Mouse (Mus musculus) forebrain, embryonic 10.5 days (tissue): ENCODE data around the gene H2-Ob. TPM values are rescaled to one million over a fixed set of nuclear protein-coding genes. Genes with fewer than 3 reads are reported as not detected.
"Not testable (repeated sequence)": the region's sequence is repeated elsewhere in the genome, so short reads cannot be mapped to it uniquely, and the experiment has no call there.

Experiments used
- DNase-seq: peaks from one replicate; pipeline ENCODE4 v3.0.0-alpha.2; 2017; ENCODE audit warnings: low spot score; ENCODE audit errors: extremely low spot score
- H3K27ac ChIP-seq: fragments of 300-500 bp; sonication (generic); 2 replicates; pipeline ENCODE4 v1.5.1; 2016; ENCODE audit warnings: mild to moderate bottlenecking
- H3K27me3 ChIP-seq: fragments of 300-500 bp; sonication (generic); 2 replicates; pipeline ENCODE4 v1.6.1; 2016; ENCODE audit warnings: mild to moderate bottlenecking; ENCODE audit not compliant: poor library complexity, severe bottlenecking
- H3K36me3 ChIP-seq: fragments of 300-500 bp; sonication (generic); replicated peaks from 2 replicates; pipeline ENCODE4 v1.6.1; 2016; ENCODE audit warnings: mild to moderate bottlenecking, moderate library complexity
- H3K4me1 ChIP-seq: fragments of 300-500 bp; sonication (generic); 2 replicates; pipeline ENCODE4 v1.6.1; 2016
- H3K4me3 ChIP-seq: fragments of 300-500 bp; sonication (generic); 2 replicates; pipeline ENCODE4 v1.5.1; 2016; ENCODE audit warnings: mild to moderate bottlenecking, moderate library complexity
- H3K9me3 ChIP-seq: fragments of 300-500 bp; sonication (generic); 2 replicates; pipeline ENCODE4 v1.6.1; 2016; ENCODE audit warnings: mild to moderate bottlenecking, moderate library complexity
- WGBS: fragments of 180-500 bp; shearing (Covaris S2); methylation state at CpG from one replicate; pipeline ENCODE4 v1.1.7; 2016; 5-methylcytosine and 5-hydroxymethylcytosine counted together
- polyA plus RNA-seq: library from polyadenylated mRNA; unstranded; fragments of >200 nt; fragmentation: Nextera tagmentation; extraction: Ambion mirVana; gene quantifications from 2 replicates; pipeline ENCODE4 v1.2.1, GENCODE M21; 2016

H2-Ob gene
- polyA plus RNA-seq, 1 experiment from 2014 or later, result not detected

DNA sequence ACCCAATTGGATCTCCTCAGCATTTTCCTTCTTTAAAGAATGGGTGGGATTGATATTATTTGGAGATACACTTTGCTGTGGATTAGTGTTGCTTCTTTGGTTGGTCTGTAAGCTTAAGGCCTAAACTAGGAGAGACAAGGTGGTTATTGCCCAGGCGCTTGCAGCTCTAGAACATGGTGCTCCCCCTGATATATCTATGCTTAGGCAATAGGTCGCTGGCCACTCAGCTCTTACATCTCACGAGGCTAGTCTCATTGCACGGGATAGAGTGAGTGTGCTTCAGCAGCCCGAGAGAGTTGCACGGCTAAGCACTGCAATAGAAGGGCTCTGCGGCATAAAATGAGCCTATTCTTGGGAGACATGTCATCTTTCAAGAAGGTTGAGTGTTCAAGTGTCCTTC lies 6.7 kb upstream of the H2-Ob start:
- WGBS, result 84% methylated on average over 6 of the region's 7 CpGs
- DNase-seq, H3K4me3 ChIP-seq: not testable (repeated sequence)

DNA sequence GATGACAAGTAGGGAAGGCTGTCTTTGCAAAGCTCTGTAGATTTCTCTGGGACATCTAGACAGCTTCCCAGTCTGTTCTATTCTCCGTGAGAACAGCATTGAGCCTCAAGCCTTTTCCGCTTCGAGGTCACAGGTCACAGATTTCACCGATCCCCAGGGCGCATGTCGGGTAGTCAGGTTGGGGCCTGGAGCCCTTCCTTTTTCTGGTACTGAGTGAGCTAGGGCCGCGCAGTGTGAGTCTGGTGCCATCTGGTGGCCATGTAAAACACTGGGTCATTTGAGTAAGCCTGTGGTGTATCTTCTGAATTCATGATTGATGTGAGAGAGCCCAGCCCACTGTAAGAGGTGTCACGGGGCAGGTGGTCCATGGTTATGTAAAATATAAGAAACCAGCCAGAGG lies 3.8 kb upstream of the H2-Ob start:
- Histone ChIP-seq H3K4me3 (no peak overlapping the region), H3K9me3 (peaks cover 5% of the 10 kb centered on the region; the same call in 1 of the 2 replicates), H3K27me3 (no peaks in the 10 kb centered on the region), H3K4me1 (no peaks in the 10 kb centered on the region), H3K27ac (no peak overlapping the region), H3K36me3 (no peaks in the 10 kb centered on the region)
- WGBS, result 59% methylated on average over 9 of the region's 9 CpGs
- DNase-seq, result peak; percentile 60

More for the DNA sequence above, 6.7 kb upstream of the H2-Ob start:
- not testable (repeated sequence) for H3K27me3 ChIP-seq, H3K9me3 ChIP-seq, H3K36me3 ChIP-seq, H3K27ac ChIP-seq, H3K4me1 ChIP-seq

DNA sequence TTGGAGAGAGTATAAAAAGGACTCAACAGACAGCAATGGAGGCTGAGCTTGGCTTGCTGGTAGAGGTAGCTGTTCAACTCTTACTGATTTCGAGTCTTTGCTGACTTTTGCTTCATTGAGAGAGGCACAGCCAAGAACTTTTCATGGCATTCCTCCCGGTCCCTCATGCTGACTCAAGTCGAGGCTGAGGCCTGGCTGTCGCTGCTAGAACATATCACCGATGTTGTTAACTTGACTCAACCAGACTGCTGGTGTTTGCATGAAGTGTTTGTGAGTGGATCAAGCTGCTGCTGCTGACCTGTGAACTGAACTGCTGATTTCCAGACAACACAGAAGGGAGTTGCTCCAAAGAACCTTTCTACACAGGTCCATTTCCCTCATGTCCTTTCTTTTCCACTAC lies 2.0 kb upstream of the H2-Ob start:
- no peak for DNase-seq
- no peaks in the 10 kb centered on the region for H3K36me3 ChIP-seq
- H3K9me3 ChIP-seq, result peaks cover 5% of the 10 kb centered on the region; the same call in 1 of the 2 replicates
- no peaks in the 10 kb centered on the region for H3K27me3 ChIP-seq
- no peak overlapping the region for H3K27ac ChIP-seq
- 85% methylated on average over 5 of the region's 5 CpGs for WGBS
- H3K4me1 ChIP-seq, result no peaks in the 10 kb centered on the region
- no peak overlapping the region for H3K4me3 ChIP-seq

DNA sequence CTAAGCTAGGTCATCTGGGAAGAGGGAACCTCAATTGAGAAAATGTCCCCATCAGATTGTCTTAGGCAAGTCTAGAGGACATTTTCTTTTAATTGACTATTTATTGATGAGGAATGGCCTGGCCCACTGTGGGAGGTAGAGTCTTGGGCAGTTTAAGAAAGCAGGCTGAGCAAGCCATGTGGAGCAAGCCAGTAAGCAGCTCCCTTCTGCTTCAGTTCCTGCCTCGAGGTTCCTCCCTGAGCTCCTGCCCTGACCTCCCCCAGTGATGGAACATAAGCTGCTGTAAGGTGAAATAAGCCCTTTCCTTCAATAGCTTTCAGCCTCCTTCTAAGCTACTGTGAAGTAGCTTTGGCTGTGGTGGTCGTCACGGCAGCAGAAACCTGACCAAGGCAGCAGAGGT lies 962 bp upstream of the H2-Ob start:
- no peaks in the 10 kb centered on the region for H3K4me1 ChIP-seq
- no peak for DNase-seq
- 67% methylated on average over 3 of the region's 3 CpGs for WGBS

DNA sequence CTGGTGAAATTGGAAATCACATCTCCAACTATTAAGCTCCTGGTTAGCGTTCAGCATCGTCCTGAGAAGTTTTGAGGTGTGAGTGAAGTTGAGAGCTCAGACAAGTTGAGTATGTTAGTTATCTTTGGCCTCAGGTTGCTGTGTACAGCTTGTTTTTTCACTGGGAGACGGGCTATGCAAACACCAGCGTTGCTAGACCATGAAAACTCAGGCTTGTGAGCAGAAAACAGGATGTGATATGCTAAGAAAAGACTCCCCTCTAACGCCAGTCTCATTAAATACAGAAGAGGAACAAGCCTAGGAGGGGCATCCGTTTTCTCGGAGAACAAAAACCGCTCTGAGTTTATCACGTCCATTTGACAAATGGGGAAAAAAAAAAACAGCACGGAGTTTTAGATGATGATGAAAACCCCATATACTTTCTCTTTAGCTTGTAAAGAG lies 918 bp downstream of the H2-Ob start:
- no peak overlapping the region for H3K4me3 ChIP-seq
- no peak overlapping the region for H3K27ac ChIP-seq
- no peaks in the 10 kb centered on the region for H3K27me3 ChIP-seq
- no peaks in the 10 kb centered on the region for H3K4me1 ChIP-seq
- H3K36me3 ChIP-seq, result no peaks in the 10 kb centered on the region
- no peak for DNase-seq
- WGBS, result 80% methylated on average over 10 of the region's 10 CpGs
- H3K9me3 ChIP-seq, result no peaks in the 10 kb centered on the region

More for the DNA sequence above, 962 bp upstream of the H2-Ob start:
- Histone ChIP-seq H3K9me3 (peaks cover 5% of the 10 kb centered on the region; the same call in 1 of the 2 replicates), H3K36me3 (no peaks in the 10 kb centered on the region), H3K27me3 (no peaks in the 10 kb centered on the region), H3K4me3 (no peak overlapping the region), H3K27ac (no peak overlapping the region)

DNA sequence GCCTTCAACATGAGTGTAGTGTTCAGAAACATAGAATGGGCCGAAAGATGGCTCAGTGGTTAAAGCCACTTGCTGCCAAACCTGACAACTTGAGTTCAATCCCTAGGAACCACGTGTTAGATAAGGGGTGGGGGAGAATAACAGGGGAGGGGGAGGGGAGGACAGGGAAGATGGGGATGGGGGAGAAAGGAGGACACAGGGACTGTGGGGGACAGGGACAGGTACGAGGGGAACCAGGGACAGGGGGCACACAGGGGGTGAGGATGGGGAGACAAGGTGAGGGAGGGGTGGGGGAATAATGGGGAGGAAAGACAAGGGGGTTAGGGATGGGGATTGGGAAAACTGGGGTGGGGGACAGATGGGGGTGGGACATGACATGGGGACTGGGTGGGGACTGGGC lies 1.7 kb downstream of the H2-Ob start:
- Histone ChIP-seq H3K4me3 (no peak overlapping the region), H3K27ac (no peak overlapping the region), H3K27me3 (no peaks in the 10 kb centered on the region), H3K36me3 (no peaks in the 10 kb centered on the region), H3K4me1 (no peaks in the 10 kb centered on the region), H3K9me3 (no peaks in the 10 kb centered on the region)
- WGBS, result 70% methylated on average over 3 of the region's 3 CpGs
- DNase-seq, result no peak

DNA sequence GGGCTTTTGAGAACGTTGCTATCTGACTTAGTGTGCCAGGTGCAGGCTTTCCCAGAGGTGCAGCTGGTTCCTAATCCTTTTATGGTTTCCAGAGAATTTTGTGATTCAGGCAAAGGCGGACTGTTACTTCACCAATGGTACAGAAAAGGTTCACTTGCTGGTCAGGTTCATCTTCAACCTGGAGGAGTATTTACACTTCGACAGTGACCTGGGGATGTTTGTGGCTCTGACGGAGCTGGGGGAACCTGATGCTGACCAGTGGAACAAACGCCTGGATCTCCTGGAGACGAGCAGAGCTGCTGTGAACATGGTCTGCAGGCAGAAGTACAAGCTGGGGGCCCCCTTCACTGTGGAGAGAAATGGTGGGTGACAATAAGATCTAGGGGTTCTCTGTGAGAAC lies 2.2 kb downstream of the H2-Ob start:
- Histone ChIP-seq H3K27me3 (no peaks in the 10 kb centered on the region), H3K36me3 (no peaks in the 10 kb centered on the region), H3K4me3 (no peak overlapping the region), H3K27ac (no peak overlapping the region), H3K4me1 (no peaks in the 10 kb centered on the region), H3K9me3 (no peaks in the 10 kb centered on the region)
- WGBS, result 87% methylated on average over 6 of the region's 6 CpGs
- no peak for DNase-seq

DNA sequence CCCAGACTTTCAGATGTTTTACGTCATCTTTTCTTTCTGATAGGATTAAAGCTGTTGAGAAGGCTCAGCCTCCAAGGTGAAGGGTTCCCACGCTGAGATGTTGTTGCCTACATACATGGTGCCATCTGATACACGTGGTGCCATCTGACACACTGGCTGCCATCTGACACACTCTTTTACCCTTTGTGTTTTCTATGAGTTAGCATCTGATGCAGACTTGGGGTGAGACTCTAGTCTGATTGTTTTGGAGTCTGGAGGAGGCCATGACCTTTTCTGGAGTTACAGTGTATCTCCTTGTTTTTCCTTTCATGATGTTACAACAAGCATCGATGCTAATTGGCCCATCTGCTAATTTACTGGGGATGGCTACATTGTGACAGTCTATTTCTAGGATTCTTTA lies 6.0 kb downstream of the H2-Ob start:
- no peak for DNase-seq
- no peaks in the 10 kb centered on the region for H3K36me3 ChIP-seq
- 79% methylated on average over 4 of the region's 4 CpGs for WGBS

DNA sequence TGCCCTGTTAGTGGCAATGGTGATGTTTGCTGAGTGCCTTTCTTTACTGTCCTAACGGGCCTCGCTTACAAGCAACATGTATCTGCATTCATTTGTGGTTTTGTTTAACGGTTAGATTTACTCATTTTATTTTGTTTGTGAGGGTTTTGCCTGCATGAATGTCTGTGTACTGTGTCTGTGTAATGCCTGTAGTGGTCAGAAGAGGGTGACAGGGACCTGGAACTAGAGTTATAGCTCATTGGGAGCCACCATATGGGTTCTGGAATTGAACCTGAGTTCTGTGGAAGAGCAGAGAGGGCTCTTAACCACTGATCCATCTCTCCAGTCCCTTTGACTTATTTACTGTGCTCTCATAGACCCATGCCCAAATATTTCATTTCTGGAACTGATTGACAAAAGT lies 8.3 kb downstream of the H2-Ob start:
- Histone ChIP-seq H3K4me3 (no peak overlapping the region), H3K36me3 (no peaks in the 10 kb centered on the region), H3K27me3 (no peaks in the 10 kb centered on the region), H3K27ac (no peak overlapping the region), H3K9me3 (no peaks in the 10 kb centered on the region), H3K4me1 (0 out of 2 replicates have a peak, but pooled peaks cover 4% of the 10 kb centered on the region)
- no peak for DNase-seq
- 81% methylated on average over 3 of the region's 3 CpGs for WGBS

More for the DNA sequence above, 6.0 kb downstream of the H2-Ob start:
- Histone ChIP-seq H3K27ac (no peak overlapping the region), H3K9me3 (no peaks in the 10 kb centered on the region), H3K27me3 (no peaks in the 10 kb centered on the region), H3K4me3 (no peak overlapping the region), H3K4me1 (0 out of 2 replicates have a peak, but pooled peaks cover 4% of the 10 kb centered on the region)

DNA sequence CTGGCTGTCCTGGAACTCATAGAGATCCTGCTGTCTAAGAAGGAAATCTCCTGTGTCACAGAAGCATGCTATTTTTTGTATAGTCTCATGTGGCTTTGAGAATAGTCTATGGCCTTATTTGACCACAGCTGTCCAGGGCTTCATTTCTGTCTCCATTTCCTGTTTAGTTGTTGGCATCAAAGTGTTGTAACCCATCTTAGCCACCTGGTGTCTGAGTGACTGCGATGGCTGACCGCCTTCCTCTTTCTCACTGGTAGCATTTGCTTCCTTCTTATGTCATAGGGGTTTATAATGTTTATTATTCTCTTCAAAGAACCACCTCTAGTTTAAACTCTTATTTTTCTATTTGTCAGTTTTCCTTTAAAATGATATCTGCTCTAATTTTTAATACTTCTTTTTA lies 10.1 kb downstream of the H2-Ob start:
- 0 out of 2 replicates have a peak, but pooled peaks cover 4% of the 10 kb centered on the region for H3K4me1 ChIP-seq
- no peaks in the 10 kb centered on the region for H3K27me3 ChIP-seq
- no peaks in the 10 kb centered on the region for H3K36me3 ChIP-seq
- H3K9me3 ChIP-seq, result no peaks in the 10 kb centered on the region
- H3K27ac ChIP-seq, result no peak overlapping the region
- no peak overlapping the region for H3K4me3 ChIP-seq
- WGBS, result 88% methylated on average over 2 of the region's 2 CpGs
- no peak for DNase-seq

DNA sequence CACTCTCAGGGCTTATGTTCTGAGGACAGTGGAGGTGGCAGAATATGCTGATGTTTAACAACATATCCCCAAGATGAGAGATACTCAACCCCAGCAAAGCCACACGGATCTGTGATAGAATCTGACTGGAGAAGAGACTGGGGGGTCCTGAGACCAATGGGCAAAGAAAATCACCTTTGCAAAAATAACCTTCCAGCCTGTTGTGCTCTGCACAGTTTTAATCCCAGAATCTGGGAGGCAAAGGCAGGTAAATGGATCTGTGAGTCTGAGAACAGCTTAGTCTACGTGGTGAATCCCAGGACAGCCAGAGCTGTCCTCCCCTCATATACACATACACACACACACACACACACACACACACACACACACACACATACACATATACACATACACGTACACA lies 10.7 kb downstream of the H2-Ob start:
- DNase-seq, result no peak
- no peaks in the 10 kb centered on the region for H3K9me3 ChIP-seq
- H3K4me1 ChIP-seq, result 0 out of 2 replicates have a peak, but pooled peaks cover 4% of the 10 kb centered on the region
- no peaks in the 10 kb centered on the region for H3K27me3 ChIP-seq
- WGBS, result 44% methylated on average over 3 of the region's 3 CpGs
- H3K4me3 ChIP-seq, result no peak overlapping the region
- no peaks in the 10 kb centered on the region for H3K36me3 ChIP-seq
- no peak overlapping the region for H3K27ac ChIP-seq

DNA sequence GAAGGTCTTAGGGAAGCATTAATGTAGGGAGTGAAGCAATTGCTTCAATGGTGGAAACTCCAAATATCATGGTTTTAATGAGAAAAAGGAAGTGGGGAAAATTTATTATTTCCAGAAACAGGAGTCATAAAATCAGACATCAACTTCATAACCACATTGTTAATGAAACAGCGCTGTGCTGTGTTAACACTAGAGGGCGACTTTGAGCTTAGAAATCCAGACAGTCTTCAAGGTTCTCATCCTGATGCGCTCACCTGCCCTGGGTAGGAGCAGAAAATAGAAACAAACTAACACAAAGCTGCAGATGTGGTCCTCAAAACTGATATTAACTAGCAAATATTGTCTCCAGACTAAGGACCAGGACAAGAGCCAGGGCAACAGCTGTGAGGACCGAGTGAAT lies 11.2 kb downstream of the H2-Ob start:
- H3K27me3 ChIP-seq, result no peaks in the 10 kb centered on the region
- H3K4me1 ChIP-seq, result 0 out of 2 replicates have a peak, but pooled peaks cover 4% of the 10 kb centered on the region
- no peak overlapping the region for H3K27ac ChIP-seq
- 18% methylated on average over 4 of the region's 4 CpGs for WGBS
- DNase-seq, result peak; percentile 26
- H3K36me3 ChIP-seq, result no peaks in the 10 kb centered on the region
- H3K4me3 ChIP-seq, result no peak overlapping the region
- H3K9me3 ChIP-seq, result no peaks in the 10 kb centered on the region

DNA sequence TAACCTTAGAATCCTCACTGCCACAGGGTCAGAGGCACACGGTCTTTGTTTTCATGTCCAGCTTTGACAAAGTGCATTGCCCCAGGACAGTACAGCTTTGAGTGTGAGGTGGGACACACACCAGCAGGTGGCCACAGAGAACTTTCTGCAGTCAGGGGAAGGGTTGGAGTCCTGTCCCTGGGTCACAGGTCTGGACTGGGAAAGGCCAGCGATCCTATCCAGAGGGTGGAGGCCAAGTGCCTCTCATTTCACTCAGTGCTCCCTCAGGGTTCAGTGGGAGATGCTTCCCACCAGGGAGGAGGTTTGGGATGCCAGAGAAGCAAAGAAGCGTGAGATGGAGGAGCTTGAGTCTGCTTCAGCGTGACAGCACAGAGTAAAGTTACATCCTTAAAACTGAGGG lies 13.0 kb downstream of the H2-Ob start:
- WGBS, result 55% methylated on average over 4 of the region's 4 CpGs
- H3K4me3 ChIP-seq, result no peak overlapping the region
- H3K9me3 ChIP-seq, result no peaks in the 10 kb centered on the region
- DNase-seq, result no peak
- H3K4me1 ChIP-seq, result 0 out of 2 replicates have a peak, but pooled peaks cover 4% of the 10 kb centered on the region
- H3K36me3 ChIP-seq, result no peaks in the 10 kb centered on the region
- H3K27ac ChIP-seq, result no peak overlapping the region
- no peaks in the 10 kb centered on the region for H3K27me3 ChIP-seq

DNA sequence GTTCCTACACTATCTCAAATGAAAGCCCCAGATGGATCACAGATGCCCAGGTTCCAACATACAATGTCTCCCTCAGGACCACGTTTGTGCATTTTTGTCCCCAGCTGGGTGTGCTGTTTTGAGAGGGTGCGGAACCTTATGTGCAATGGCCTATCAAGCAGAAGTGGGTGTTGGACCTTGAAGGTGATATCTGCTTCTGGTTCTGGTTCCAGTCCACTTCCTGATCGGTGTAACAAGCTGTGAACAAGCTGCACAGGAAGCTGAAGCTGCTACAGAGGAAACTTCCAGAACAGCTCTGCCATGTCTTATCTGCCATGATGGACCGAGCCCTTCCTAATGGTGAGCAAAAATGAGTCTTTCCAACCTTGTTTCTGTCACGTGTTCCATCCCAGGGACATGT lies 17.8 kb downstream of the H2-Ob start:
- Histone ChIP-seq H3K36me3 (no peaks in the 10 kb centered on the region), H3K4me1 (no peaks in the 10 kb centered on the region), H3K27ac (no peak overlapping the region), H3K27me3 (no peaks in the 10 kb centered on the region; the same call in 1 of the 2 replicates), H3K9me3 (no peaks in the 10 kb centered on the region), H3K4me3 (no peak overlapping the region)
- 82% methylated on average over 5 of the region's 5 CpGs for WGBS
- DNase-seq, result no peak
